In genomic region chr19:45232443-45233410, GRCm38 (mm10) we compare ENCODE assay signal across 9 mouse cellular contexts. TPM values are rescaled to one million over a fixed set of nuclear protein-coding genes. Genes with fewer than 3 reads are reported as not detected.
DNase-seq lines count a peak whose midpoint lies in the region; ATAC-seq and TF ChIP-seq lines count a peak whose summit lies in the region.
"Had no signal": no experiment of that assay in that cellular context is flagged by ENCODE, and none has a peak within 500 bp of the region (broad histone marks: within the 10 kb centered on the region; RNA-seq: fewer than 3 reads in every experiment).

No protein-coding gene starts in this region.

- TF ChIP-seq POLR2A in heart, adult 2 months (IDR thresholded peaks at IDR 0.05; ENCODE audit: insufficient read depth, low read depth, low read length) = no peak

- H3K4me1 ChIP-seq in heart, adult 2 months (ENCODE audit: control insufficient read depth, insufficient read depth, low read length) = peaks cover 4% of the 10 kb centered on the region
- H3K4me1 ChIP-seq in midbrain, embryonic 11.5 days (ENCODE audit: control insufficient read depth, insufficient read depth, low read length) = peaks cover 22% of the 10 kb centered on the region
- H3K4me1 ChIP-seq in midbrain, embryonic 16.5 days (ENCODE audit: control insufficient read depth, insufficient read depth, low read length) = peaks cover 10% of the 10 kb centered on the region
- H3K4me1 ChIP-seq in intestine, postnatal 0 days (replicated peaks; ENCODE audit: control insufficient read depth, insufficient read depth, low read length) = no peaks in the 10 kb centered on the region
- peaks cover 12% of the 10 kb centered on the region for H3K4me1 ChIP-seq in stomach, embryonic 16.5 days (ENCODE audit: control insufficient read depth, insufficient read depth, low read length)
- peaks cover 41% of the 10 kb centered on the region for H3K4me1 ChIP-seq in forebrain, embryonic 15.5 days

- no peaks in the 10 kb centered on the region for H3K79me2 ChIP-seq in heart, adult 2 months (replicated peaks; ENCODE audit: control insufficient read depth, insufficient read depth, low read length)

- peak overlapping the region; percentile 13; the same call in 1 of the 2 replicates for H3K4me3 ChIP-seq in heart, adult 2 months
- no peak overlapping the region for H3K4me3 ChIP-seq in midbrain, embryonic 11.5 days (ENCODE audit: low read depth, low read length)
- no peak overlapping the region for H3K4me3 ChIP-seq in midbrain, embryonic 16.5 days (ENCODE audit: low read depth, low read length)
- peak overlapping the region; percentile 20 for H3K4me3 ChIP-seq in intestine, postnatal 0 days (ENCODE audit: low read depth, low read length)
- peak overlapping the region; percentile 4; the same call in 1 of the 2 replicates for H3K4me3 ChIP-seq in stomach, embryonic 16.5 days (replicated peaks; ENCODE audit: low read length)
- H3K4me3 ChIP-seq in forebrain, embryonic 15.5 days = no peak overlapping the region

- no peak for TF ChIP-seq CTCF in heart, adult 2 months (IDR thresholded peaks at IDR 0.05)
- no peak for TF ChIP-seq CTCF in intestine, postnatal 0 days (IDR thresholded peaks at IDR 0.05; ENCODE audit: low read depth)

- peaks cover 65% of the 10 kb centered on the region for H3K27me3 ChIP-seq in heart, adult 2 months (ENCODE audit: control insufficient read depth, insufficient read depth, low read length)
- H3K27me3 ChIP-seq in midbrain, embryonic 11.5 days (ENCODE audit: control insufficient read depth, insufficient read depth, low read length) = peaks cover 97% of the 10 kb centered on the region
- peaks cover 48% of the 10 kb centered on the region for H3K27me3 ChIP-seq in midbrain, embryonic 16.5 days (ENCODE audit: control insufficient read depth, insufficient read depth, low read depth, low read length)
- H3K27me3 ChIP-seq in intestine, postnatal 0 days (replicated peaks; ENCODE audit: control insufficient read depth, insufficient read depth, low read length) = peaks cover 100% of the 10 kb centered on the region
- peaks cover 72% of the 10 kb centered on the region for H3K27me3 ChIP-seq in stomach, embryonic 16.5 days (ENCODE audit: control insufficient read depth, insufficient read depth, low read length)
- peaks cover 81% of the 10 kb centered on the region for H3K27me3 ChIP-seq in forebrain, embryonic 15.5 days

- no peak overlapping the region for H3K4me2 ChIP-seq in midbrain, embryonic 11.5 days
- H3K4me2 ChIP-seq in midbrain, embryonic 16.5 days (ENCODE audit: low read length) = no peak overlapping the region
- H3K4me2 ChIP-seq in intestine, postnatal 0 days (replicated peaks; ENCODE audit: low read depth) = peak overlapping the region; percentile 30; the same call in 1 of the 2 replicates
- no peak overlapping the region for H3K4me2 ChIP-seq in stomach, embryonic 16.5 days (ENCODE audit: low read depth, low read length)
- H3K4me2 ChIP-seq in forebrain, embryonic 15.5 days (replicated peaks) = no peak overlapping the region

- no peak for ATAC-seq in midbrain, embryonic 11.5 days (ENCODE audit: low FRiP score)
- no peak for ATAC-seq in midbrain, embryonic 16.5 days
- no peak for ATAC-seq in intestine, postnatal 0 days
- no peak for ATAC-seq in stomach, embryonic 16.5 days (ENCODE audit: insufficient read depth, low FRiP score)
- ATAC-seq in forebrain, embryonic 15.5 days (replicated peaks) = no peak

- no peak overlapping the region for H3K9ac ChIP-seq in heart, adult 2 months (ENCODE audit: low read depth, low read length)
- H3K9ac ChIP-seq in midbrain, embryonic 11.5 days (ENCODE audit: low read length) = no peak overlapping the region
- H3K9ac ChIP-seq in midbrain, embryonic 16.5 days (ENCODE audit: low read depth, low read length) = no peak overlapping the region
- H3K9ac ChIP-seq in intestine, postnatal 0 days (ENCODE audit: low read depth, low read length) = no peak overlapping the region
- no peak overlapping the region for H3K9ac ChIP-seq in stomach, embryonic 16.5 days (ENCODE audit: low read length)
- H3K9ac ChIP-seq in forebrain, embryonic 15.5 days (replicated peaks) = no peak overlapping the region

- peak; percentile 31 to 59 for DNase-seq in heart, adult 2 months
- no peak for DNase-seq in heart, postnatal 14 days
- peak; percentile 93 for DNase-seq in midbrain, embryonic 11.5 days (ENCODE audit: low spot score, missing footprints)
- DNase-seq in layer of hippocampus, postnatal 14 days (ENCODE audit: low spot score in 2 of 2) = no peak

- no peaks in the 10 kb centered on the region for H3K36me3 ChIP-seq in heart, adult 2 months (ENCODE audit: control insufficient read depth, insufficient read depth, low read length)
- H3K36me3 ChIP-seq in midbrain, embryonic 11.5 days (ENCODE audit: control insufficient read depth, insufficient read depth, low read length) = no peaks in the 10 kb centered on the region
- no peaks in the 10 kb centered on the region for H3K36me3 ChIP-seq in midbrain, embryonic 16.5 days (ENCODE audit: control insufficient read depth, insufficient read depth, low read length)
- H3K36me3 ChIP-seq in intestine, postnatal 0 days (ENCODE audit: control insufficient read depth, insufficient read depth) = no peaks in the 10 kb centered on the region
- no peaks in the 10 kb centered on the region for H3K36me3 ChIP-seq in stomach, embryonic 16.5 days (ENCODE audit: control insufficient read depth, insufficient read depth, low read length)
- no peaks in the 10 kb centered on the region for H3K36me3 ChIP-seq in forebrain, embryonic 15.5 days

- no peak for TF ChIP-seq EP300 in heart, adult 2 months (IDR thresholded peaks at IDR 0.05; ENCODE audit: insufficient read depth, low read depth, low read length)

- intact Hi-C loops in heart, adult 2 months (cut with DNase I) = loop anchor here (10.0 kb wide), 1 partner anchor 478 kb away; the partner anchor contains the start of gene Pax2
- intact Hi-C loops in heart, postnatal 14 days (cut with DNase I) = loop anchor here (5.0 kb wide), 2 partner anchors 475 to 490 kb away; partner anchors contain the start of gene Pax2

- no peaks in the 10 kb centered on the region for H3K9me3 ChIP-seq in midbrain, embryonic 11.5 days (ENCODE audit: control insufficient read depth, low read length)
- H3K9me3 ChIP-seq in midbrain, embryonic 16.5 days (replicated peaks; ENCODE audit: control insufficient read depth, low read length, poor library complexity, severe bottlenecking) = no peaks in the 10 kb centered on the region
- H3K9me3 ChIP-seq in intestine, postnatal 0 days (ENCODE audit: control insufficient read depth) = no peaks in the 10 kb centered on the region
- no peaks in the 10 kb centered on the region for H3K9me3 ChIP-seq in stomach, embryonic 16.5 days (replicated peaks; ENCODE audit: control insufficient read depth, low read length)
- no peaks in the 10 kb centered on the region for H3K9me3 ChIP-seq in forebrain, embryonic 15.5 days

- H3K27ac ChIP-seq in heart, adult 2 months = no peak overlapping the region
- no peak overlapping the region for H3K27ac ChIP-seq in midbrain, embryonic 11.5 days (ENCODE audit: low read depth, low read length)
- H3K27ac ChIP-seq in midbrain, embryonic 16.5 days (ENCODE audit: low read length) = no peak overlapping the region
- no peak overlapping the region for H3K27ac ChIP-seq in intestine, postnatal 0 days (ENCODE audit: low read depth, low read length)
- H3K27ac ChIP-seq in stomach, embryonic 16.5 days (ENCODE audit: low read length) = no peak overlapping the region
- no peak overlapping the region for H3K27ac ChIP-seq in forebrain, embryonic 15.5 days (replicated peaks)

- WGBS in heart, adult 2 months = 5% methylated on average over 42 of the region's 42 CpGs
- WGBS in midbrain, embryonic 11.5 days = 1% methylated on average over 42 of the region's 42 CpGs
- WGBS in midbrain, embryonic 16.5 days = 1% methylated on average over 42 of the region's 42 CpGs
- 2% methylated on average over 42 of the region's 42 CpGs for WGBS in intestine, postnatal 0 days
- WGBS in stomach, embryonic 16.5 days = 3% methylated on average over 42 of the region's 42 CpGs
- 1% methylated on average over 42 of the region's 42 CpGs for whole genome bisulfite sequencing in forebrain, embryonic 15.5 days

RNA-seq across cellular contexts. Expression of gene Lbx1, which starts 2.9 kb away (rescaled TPM):
- total RNA-seq in heart, adult 2 months (2021) = under 1 TPM in 1 of 2 experiments, not detected in 1; 0.14 TPM
- polyA plus RNA-seq in heart, adult 2 months (2012; rRNA removed) = not detected in 2 replicates
- total RNA-seq in heart, postnatal 14 days (2021) = not detected
- not detected in 2 replicates for polyA plus RNA-seq in midbrain, embryonic 11.5 days (2014; fragmentation: Nextera tagmentation; extraction: Ambion mirVana)
- 0.07 and 0.08 TPM in 2 replicates for polyA plus RNA-seq in midbrain, embryonic 16.5 days (2015; fragmentation: Nextera tagmentation; extraction: Ambion mirVana)
- polyA plus RNA-seq in intestine, postnatal 0 days (2015; fragmentation: Nextera tagmentation; extraction: Ambion mirVana) = not detected in 2 replicates
- not detected in 2 replicates for polyA plus RNA-seq in stomach, embryonic 16.5 days (2015; fragmentation: Nextera tagmentation; extraction: Ambion mirVana)
- not detected for total RNA-seq in layer of hippocampus, postnatal 14 days (2021)
- not detected in 2 replicates for polyA plus RNA-seq in forebrain, embryonic 15.5 days (2015; fragmentation: Nextera tagmentation; extraction: Ambion mirVana)
- total RNA-seq: left cerebral cortex, postnatal 10 days had no signal

Comparison
In these comparisons a context has a peak if more than half of its experiments do, and no peak if none do; other contexts are left out.
1. DNase-seq: peak in heart, adult 2 months (2 of 2) and midbrain, embryonic 11.5 days (single experiment); none in heart, postnatal 14 days (0 of 2) and layer of hippocampus, postnatal 14 days (0 of 2).
2. H3K4me3 ChIP-seq: peak in heart, adult 2 months (single experiment), intestine, postnatal 0 days (single experiment) and stomach, embryonic 16.5 days (single experiment); none in midbrain, embryonic 11.5 days (single experiment), midbrain, embryonic 16.5 days (single experiment) and forebrain, embryonic 15.5 days (single experiment).